Mouse (Mus musculus) intestine, postnatal 0 days (tissue): ENCODE data around the gene Lhfpl1. TPM values are rescaled to one million over a fixed set of nuclear protein-coding genes. Genes with fewer than 3 reads are reported as not detected.
A peak's percentile ranks its signal among the peaks of the same experiment; 100 is the strongest.

Source experiments
- ATAC-seq: fragments of 200-750 bp; cut with Nextera tagmentation; 2 replicates; pipeline ENCODE4 v1.8.0; 2017; ENCODE audit warnings: mild to moderate bottlenecking, moderate TSS enrichment, moderate library complexity
- H3K27ac ChIP-seq: fragments of 300-500 bp; sonication (generic); 2 replicates; pipeline ENCODE4 v1.5.1; 2014; ENCODE audit warnings: mild to moderate bottlenecking, low read depth, low read length, moderate library complexity
- H3K27me3 ChIP-seq: fragments of 300-500 bp; sonication (generic); replicated peaks from 2 replicates; pipeline ENCODE4 v1.6.1; 2014; ENCODE audit warnings: low read length, mixed read lengths; ENCODE audit not compliant: control insufficient read depth, insufficient read depth
- H3K36me3 ChIP-seq: fragments of 300-500 bp; sonication (generic); 2 replicates; pipeline ENCODE4 v1.6.1; 2014; ENCODE audit warnings: mild to moderate bottlenecking, moderate library complexity; ENCODE audit not compliant: control insufficient read depth, insufficient read depth
- H3K4me1 ChIP-seq: fragments of 300-500 bp; sonication (generic); replicated peaks from 2 replicates; pipeline ENCODE4 v1.6.1; 2014; ENCODE audit warnings: antibody characterized with exemption, low read length, mixed read lengths; ENCODE audit not compliant: control insufficient read depth, insufficient read depth
- H3K4me2 ChIP-seq: fragments of 300-500 bp; sonication (generic); replicated peaks from 2 replicates; pipeline ENCODE4 v1.6.1; 2014; ENCODE audit warnings: low read depth, mild to moderate bottlenecking, moderate library complexity
- H3K4me3 ChIP-seq: fragments of 300-500 bp; sonication (generic); 2 replicates; pipeline ENCODE4 v1.5.1; 2014; ENCODE audit warnings: low read depth, low read length
- H3K9ac ChIP-seq: fragments of 300-500 bp; sonication (generic); 2 replicates; pipeline ENCODE4 v1.6.1; 2014; ENCODE audit warnings: mild to moderate bottlenecking, low read depth, low read length
- H3K9me3 ChIP-seq: fragments of 300-500 bp; sonication (generic); 2 replicates; pipeline ENCODE4 v1.6.1; 2016; ENCODE audit warnings: mixed run types; ENCODE audit not compliant: control insufficient read depth
- CTCF ChIP-seq: sonication (generic); IDR thresholded peaks from 2 replicates; pipeline ENCODE4 v1.5.1; 2016; ENCODE audit warnings: low read depth, mild to moderate bottlenecking, control low read depth, antibody characterized with exemption, moderate library complexity
- WGBS: fragments of 180-500 bp; shearing (Covaris S2); extraction: QIAGEN DNeasy Blood & Tissue Kit; methylation state at CpG from one replicate; pipeline ENCODE4 v1.1.7; 2014; 5-methylcytosine and 5-hydroxymethylcytosine counted together
- polyA plus RNA-seq: library from polyadenylated mRNA; unstranded; fragments of >200 nt; fragmentation: Nextera tagmentation; extraction: Ambion mirVana; gene quantifications from 2 replicates; pipeline ENCODE4 v1.2.1, GENCODE M21; 2015

The Lhfpl1 gene
- 1.1 and 1.3 TPM in 2 replicates for polyA plus RNA-seq

GRCm38 (mm10) chrX:145348377-145349203 lies at the start of gene Lhfpl1:
TSS of gene Lhfpl1 (minus strand) at chrX:145349089.
- H3K4me3 ChIP-seq, result no peak within 1 kb of the TSS
- WGBS, result 35% methylated on average over 7 of the region's 7 CpGs
- H3K27me3 ChIP-seq, result no peaks in the 10 kb centered on the region
- H3K36me3 ChIP-seq, result no peaks in the 10 kb centered on the region
- no peak for ATAC-seq
- H3K27ac ChIP-seq, result no peak within 1 kb of the TSS
- no peaks in the 10 kb centered on the region for H3K4me1 ChIP-seq
- TF ChIP-seq CTCF, result no peak
- H3K9me3 ChIP-seq, result no peaks in the 10 kb centered on the region
- no peak within 1 kb of the TSS for H3K9ac ChIP-seq
- peak within 1 kb of the TSS; percentile 21; the same call in 1 of the 2 replicates for H3K4me2 ChIP-seq

DNA sequence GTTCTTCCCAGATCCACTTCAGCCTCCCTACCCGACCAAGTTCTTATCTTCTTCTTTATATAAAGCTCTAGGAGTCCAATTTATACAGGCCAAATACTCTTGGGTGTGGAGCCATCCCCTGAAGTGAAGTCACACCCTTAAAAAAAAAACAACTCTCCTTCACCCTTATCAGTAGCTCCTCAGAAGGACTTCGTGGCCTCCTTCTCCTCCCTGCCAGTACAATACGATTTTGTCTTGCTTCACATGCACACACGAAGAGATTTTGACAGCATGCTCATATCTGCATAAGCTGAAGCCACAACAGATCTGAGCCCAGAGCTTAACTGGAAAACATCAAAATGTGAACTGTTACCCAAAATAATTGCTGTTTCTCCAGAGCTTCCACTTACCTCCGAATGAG lies 22.9 kb upstream of the Lhfpl1 start:
- H3K4me1 ChIP-seq, result no peaks in the 10 kb centered on the region
- no peak overlapping the region for H3K4me3 ChIP-seq
- ATAC-seq, result no peak
- WGBS, result 42% methylated on average over 5 of the region's 5 CpGs
- H3K27ac ChIP-seq, result no peak overlapping the region
- no peaks in the 10 kb centered on the region for H3K27me3 ChIP-seq
- H3K9ac ChIP-seq, result no peak overlapping the region
- no peak overlapping the region for H3K4me2 ChIP-seq
- H3K9me3 ChIP-seq, result no peaks in the 10 kb centered on the region
- no peaks in the 10 kb centered on the region for H3K36me3 ChIP-seq
- TF ChIP-seq CTCF, result no peak

GRCm38 (mm10) chrX:145362527-145362926 lies 13.6 kb upstream of the Lhfpl1 start:
- Histone ChIP-seq H3K4me1 (no peaks in the 10 kb centered on the region), H3K36me3 (no peaks in the 10 kb centered on the region), H3K9ac (no peak overlapping the region), H3K9me3 (no peaks in the 10 kb centered on the region), H3K27me3 (no peaks in the 10 kb centered on the region), H3K4me3 (no peak overlapping the region), H3K27ac (no peak overlapping the region), H3K4me2 (no peak overlapping the region)
- no peak for TF ChIP-seq CTCF
- ATAC-seq, result no peak
- 92% methylated on average over 4 of the region's 4 CpGs for WGBS

GRCm38 (mm10) chrX:145342402-145342801 lies 6.5 kb downstream of the Lhfpl1 start:
- Histone ChIP-seq H3K27me3 (no peaks in the 10 kb centered on the region), H3K4me2 (no peak overlapping the region), H3K27ac (no peak overlapping the region), H3K4me1 (no peaks in the 10 kb centered on the region), H3K9me3 (no peaks in the 10 kb centered on the region), H3K4me3 (no peak overlapping the region), H3K9ac (no peak overlapping the region), H3K36me3 (no peaks in the 10 kb centered on the region)
- ATAC-seq, result no peak
- TF ChIP-seq CTCF, result no peak
- 80% methylated on average over 2 of the region's 2 CpGs for WGBS

GRCm38 (mm10) chrX:145336141-145336540 lies 12.7 kb downstream of the Lhfpl1 start:
- no peak overlapping the region for H3K9ac ChIP-seq
- H3K27ac ChIP-seq, result no peak overlapping the region
- H3K36me3 ChIP-seq, result no peaks in the 10 kb centered on the region
- no peaks in the 10 kb centered on the region for H3K9me3 ChIP-seq
- H3K4me1 ChIP-seq, result no peaks in the 10 kb centered on the region
- WGBS, result 35% methylated on average over 1 of the region's 1 CpGs
- H3K4me3 ChIP-seq, result no peak overlapping the region
- H3K4me2 ChIP-seq, result no peak overlapping the region
- no peaks in the 10 kb centered on the region for H3K27me3 ChIP-seq
- no peak for ATAC-seq
- TF ChIP-seq CTCF, result no peak

DNA sequence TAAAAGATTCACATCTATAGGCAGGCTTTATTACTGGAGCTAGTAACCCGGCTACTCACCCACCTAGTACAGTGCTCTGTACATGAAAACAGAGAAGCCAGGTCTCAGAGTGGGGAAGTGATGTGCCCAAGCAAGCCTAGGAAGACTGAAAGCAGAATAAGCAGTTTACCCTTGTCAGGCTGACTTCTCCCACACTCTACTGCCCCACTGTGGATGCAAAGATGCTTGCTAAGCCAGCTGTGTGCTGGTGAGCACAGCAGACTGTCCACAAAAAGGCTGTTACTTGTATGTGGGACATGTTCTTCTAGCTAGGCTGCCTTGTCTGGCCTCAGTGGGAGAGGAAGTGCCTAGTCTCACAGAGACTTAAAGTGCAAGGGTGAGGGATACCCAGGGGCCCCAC lies 40.3 kb downstream of the Lhfpl1 start:
- Histone ChIP-seq H3K27me3 (no peaks in the 10 kb centered on the region), H3K4me1 (no peaks in the 10 kb centered on the region), H3K9me3 (no peaks in the 10 kb centered on the region), H3K4me2 (no peak overlapping the region), H3K27ac (no peak overlapping the region), H3K9ac (no peak overlapping the region), H3K36me3 (no peaks in the 10 kb centered on the region), H3K4me3 (no peak overlapping the region)
- ATAC-seq, result no peak
- WGBS, result 75% methylated on average over 1 of the region's 1 CpGs
- peak; percentile 34; the same call in 1 of the 2 replicates for TF ChIP-seq CTCF
